15 mouse cellular contexts compared by ENCODE assay signal in the genomic region with DNA sequence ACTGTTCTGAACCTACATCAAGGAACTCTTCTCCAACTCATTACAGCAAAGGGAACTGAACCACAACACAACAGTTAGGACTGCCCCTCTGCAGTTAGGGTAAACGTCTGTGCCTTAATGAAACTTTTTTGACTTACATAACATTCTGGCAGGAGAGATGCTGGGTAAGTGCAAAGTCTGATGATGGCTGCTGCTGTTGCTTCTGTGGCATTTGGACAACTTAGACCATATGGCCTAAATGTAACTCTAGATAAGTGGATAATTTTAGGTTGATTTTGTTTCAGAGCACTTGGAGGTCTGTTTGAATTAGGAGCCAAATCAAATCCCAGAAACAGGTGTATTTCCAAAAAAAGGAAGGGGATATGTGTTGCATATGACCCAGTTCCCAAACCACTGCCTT.
"Had no signal": no experiment of that assay in that cellular context is flagged by ENCODE, and none has a peak within 500 bp of the region (broad histone marks: within the 10 kb centered on the region; RNA-seq: fewer than 3 reads in every experiment).

No protein-coding gene starts in this region.

- DNase-seq: retina, postnatal 1 day; right cerebral cortex, adult 18-20 months; right cerebral cortex, postnatal 14 days; right cerebral cortex, postnatal 25 days; right cerebral cortex, postnatal 4 days; spleen, adult 18-20 months; thymus, adult 18-20 months; thymus, adult 2 months; thymus, postnatal 14 days; thymus, postnatal 25 days; thymus, postnatal 36 days; thymus, postnatal 4 days had no signal

- H3K27ac ChIP-seq: neural tube, embryonic 15.5 days; stomach, embryonic 15.5 days; stomach, postnatal 0 days had no signal

- H3K4me3 ChIP-seq: neural tube, embryonic 15.5 days; stomach, embryonic 15.5 days had no signal
